Comparison of ENCODE assay signal across 8 mouse cellular contexts in the genomic region with DNA sequence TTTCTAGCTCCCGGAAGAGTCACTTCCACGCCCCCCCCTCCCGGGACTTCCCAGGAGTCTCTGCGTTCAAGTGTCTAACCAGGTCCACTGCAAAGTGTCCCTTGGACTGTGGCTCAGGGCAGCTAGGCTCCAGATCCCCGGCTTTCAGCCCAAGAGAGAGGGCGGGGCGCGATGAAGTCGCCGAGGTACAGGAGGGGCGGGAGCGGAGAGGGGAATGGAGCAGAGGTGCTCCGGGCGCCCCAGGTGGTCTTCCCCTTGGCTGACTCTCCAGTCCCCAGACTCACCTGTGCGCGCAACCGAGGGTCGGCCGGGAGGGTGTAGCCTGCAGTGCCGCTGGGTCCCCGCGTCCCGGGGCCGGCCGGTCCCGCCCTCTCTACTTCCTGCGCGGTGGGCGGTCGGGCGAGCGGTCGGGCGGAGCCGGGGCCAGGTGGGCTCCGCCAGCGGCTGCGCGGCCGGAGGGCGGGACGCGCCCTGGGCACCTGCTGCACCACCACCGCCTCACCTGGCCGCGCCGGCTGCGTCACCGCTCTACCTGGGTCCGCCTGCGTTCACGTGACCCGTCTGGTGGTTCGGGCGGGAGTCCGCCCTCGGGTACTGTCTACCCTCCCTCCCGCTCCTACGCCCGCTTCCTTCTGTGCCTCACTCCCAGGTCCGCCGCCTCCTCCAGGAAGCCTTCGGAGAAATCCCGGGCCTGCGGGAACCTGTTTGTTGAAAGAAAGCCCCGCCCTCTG. TPM values are rescaled to one million over a fixed set of nuclear protein-coding genes. Genes with fewer than 3 reads are reported as not detected.
DNase-seq lines count a peak whose midpoint lies in the region; ATAC-seq and TF ChIP-seq lines count a peak whose summit lies in the region.

No protein-coding gene starts in this region.

- peak overlapping the region; percentile 76 for H3K4me2 ChIP-seq in hindbrain, embryonic 14.5 days (replicated peaks)
- peak overlapping the region; percentile 93 for H3K4me2 ChIP-seq in limb, embryonic 14.5 days (replicated peaks; ENCODE audit: low read depth, low read length, severe bottlenecking)
- peak overlapping the region; percentile 89 for H3K4me2 ChIP-seq in midbrain, embryonic 16.5 days (ENCODE audit: low read length)

- H3K4me1 ChIP-seq in hindbrain, embryonic 14.5 days (replicated peaks; ENCODE audit: control insufficient read depth, insufficient read depth, low read length) = peaks cover 10% of the 10 kb centered on the region; the same call in 1 of the 2 replicates
- peaks cover 6% of the 10 kb centered on the region; the same call in 1 of the 2 replicates for H3K4me1 ChIP-seq in limb, embryonic 14.5 days (ENCODE audit: control insufficient read depth, insufficient read depth, low read length)
- peaks cover 4% of the 10 kb centered on the region; the same call in 1 of the 2 replicates for H3K4me1 ChIP-seq in midbrain, embryonic 16.5 days (ENCODE audit: control insufficient read depth, insufficient read depth, low read length)

- peak; percentile 30 to 36 for DNase-seq in cerebellum, postnatal 10 days
- no peak for DNase-seq in cerebellum, adult 18-20 months
- DNase-seq in hindbrain, embryonic 14.5 days (ENCODE audit: low spot score) = no peak
- no peak for DNase-seq in limb, embryonic 14.5 days (ENCODE audit: low spot score)
- DNase-seq in gastrocnemius, postnatal 25 days = no peak

- ATAC-seq in common myeloid progenitor, adult 5-6 weeks (replicated peaks; ENCODE audit: low read depth, poor library complexity, severe bottlenecking) = peak; percentile 21; the same call in 1 of the 2 replicates
- ATAC-seq in hindbrain, embryonic 14.5 days (ENCODE audit: low FRiP score) = peak; percentile 50; the same call in 1 of the 2 replicates
- ATAC-seq in limb, embryonic 14.5 days (ENCODE audit: low FRiP score, low read depth) = 0 out of 2 replicates have a peak, but pooled peaks have one; percentile 24
- ATAC-seq in midbrain, embryonic 16.5 days = no peak
- ATAC-seq in cerebellum, adult (ENCODE audit: insufficient number of reproducible peaks, low FRiP score, low TSS enrichment) = no peak

- peak overlapping the region; percentile 41 for H3K4me3 ChIP-seq in hindbrain, embryonic 14.5 days (replicated peaks; ENCODE audit: low read length)
- H3K4me3 ChIP-seq in limb, embryonic 14.5 days (replicated peaks; ENCODE audit: low read length) = peak overlapping the region; percentile 50
- peak overlapping the region; percentile 48 for H3K4me3 ChIP-seq in midbrain, embryonic 16.5 days (ENCODE audit: low read depth, low read length)

- H3K36me3 ChIP-seq in hindbrain, embryonic 14.5 days (replicated peaks; ENCODE audit: control insufficient read depth, insufficient read depth) = no peaks in the 10 kb centered on the region
- no peaks in the 10 kb centered on the region for H3K36me3 ChIP-seq in limb, embryonic 14.5 days (ENCODE audit: control insufficient read depth, insufficient read depth, low read length)
- H3K36me3 ChIP-seq in midbrain, embryonic 16.5 days (ENCODE audit: control insufficient read depth, insufficient read depth, low read length) = no peaks in the 10 kb centered on the region

- peak overlapping the region; percentile 38 for H3K9ac ChIP-seq in hindbrain, embryonic 14.5 days
- H3K9ac ChIP-seq in limb, embryonic 14.5 days (ENCODE audit: low read depth, low read length, severe bottlenecking) = peak overlapping the region; percentile 43
- H3K9ac ChIP-seq in midbrain, embryonic 16.5 days (ENCODE audit: low read depth, low read length) = peak overlapping the region; percentile 59

- 2% methylated on average over 62 of the region's 66 CpGs for WGBS in hindbrain, embryonic 14.5 days
- WGBS in limb, embryonic 14.5 days = 7% methylated on average over 30 of the region's 66 CpGs
- WGBS in midbrain, embryonic 16.5 days = under 1% methylated on average over 64 of the region's 66 CpGs

- no peak overlapping the region for H3K27ac ChIP-seq in hindbrain, embryonic 14.5 days
- H3K27ac ChIP-seq in limb, embryonic 14.5 days (replicated peaks; ENCODE audit: low read depth, low read length) = no peak overlapping the region
- H3K27ac ChIP-seq in midbrain, embryonic 16.5 days (ENCODE audit: low read length) = no peak overlapping the region

- peaks cover 37% of the 10 kb centered on the region for H3K27me3 ChIP-seq in hindbrain, embryonic 14.5 days (ENCODE audit: control insufficient read depth, insufficient read depth, low read length)
- H3K27me3 ChIP-seq in limb, embryonic 14.5 days (ENCODE audit: control insufficient read depth, insufficient read depth, low read length) = peaks cover 24% of the 10 kb centered on the region
- H3K27me3 ChIP-seq in midbrain, embryonic 16.5 days (ENCODE audit: control insufficient read depth, insufficient read depth, low read depth, low read length) = peaks cover 31% of the 10 kb centered on the region

- no peak for TF ChIP-seq POLR2A in limb, embryonic 14.5 days (IDR thresholded peaks at IDR 0.05; ENCODE audit: borderline replicate concordance, extremely low read depth, insufficient read depth, insufficient read length)

- no peaks in the 10 kb centered on the region for H3K9me3 ChIP-seq in hindbrain, embryonic 14.5 days (ENCODE audit: control insufficient read depth, low read length)
- no peaks in the 10 kb centered on the region for H3K9me3 ChIP-seq in limb, embryonic 14.5 days (ENCODE audit: control insufficient read depth, low read length)
- H3K9me3 ChIP-seq in midbrain, embryonic 16.5 days (replicated peaks; ENCODE audit: control insufficient read depth, low read length, poor library complexity, severe bottlenecking) = no peaks in the 10 kb centered on the region

RNA-seq across cellular contexts. Expression of gene Arhgef16, which starts 1.8 kb away (rescaled TPM):
- not detected in 2 replicates for total RNA-seq in common myeloid progenitor, adult 5-6 weeks (2017)
- 1.4 and 1.5 TPM in 2 replicates for polyA plus RNA-seq in hindbrain, embryonic 14.5 days (2014; fragmentation: Nextera tagmentation; extraction: Ambion mirVana)
- polyA plus RNA-seq in limb, embryonic 14.5 days (2012; rRNA removed) = 4.2 and 6.0 TPM in 2 replicates
- 6.1 and 6.2 TPM in 2 replicates for polyA plus RNA-seq in limb, embryonic 14.5 days (2014; fragmentation: Nextera tagmentation; extraction: Ambion mirVana)
- polyA plus RNA-seq in midbrain, embryonic 16.5 days (2015; fragmentation: Nextera tagmentation; extraction: Ambion mirVana) = 1.1 and 1.6 TPM in 2 replicates
- under 1 TPM; 0.23 to 0.43 TPM for total RNA-seq in gastrocnemius, postnatal 25 days (2021)

RNA-seq across cellular contexts. Expression of gene B230104I21Rik, which starts 36.2 kb away (rescaled TPM):
- total RNA-seq in common myeloid progenitor, adult 5-6 weeks (2017) = not detected in 2 replicates
- not detected in 2 replicates for polyA plus RNA-seq in hindbrain, embryonic 14.5 days (2014; fragmentation: Nextera tagmentation; extraction: Ambion mirVana)
- polyA plus RNA-seq in limb, embryonic 14.5 days (2012; rRNA removed) = not detected in 2 replicates
- polyA plus RNA-seq in limb, embryonic 14.5 days (2014; fragmentation: Nextera tagmentation; extraction: Ambion mirVana) = not detected in 2 replicates
- polyA plus RNA-seq in midbrain, embryonic 16.5 days (2015; fragmentation: Nextera tagmentation; extraction: Ambion mirVana) = 0.25 TPM in 1 of 2 replicates, not detected in the other
- total RNA-seq in gastrocnemius, postnatal 25 days (2021) = not detected

Comparison
In these comparisons a context has a peak if more than half of its experiments do, and no peak if none do; other contexts are left out.
1. DNase-seq: peak in cerebellum, postnatal 10 days (2 of 2); none in cerebellum, adult 18-20 months (0 of 2), hindbrain, embryonic 14.5 days (single experiment), limb, embryonic 14.5 days (single experiment) and gastrocnemius, postnatal 25 days (single experiment).
2. ATAC-seq: peak in common myeloid progenitor, adult 5-6 weeks (single experiment), hindbrain, embryonic 14.5 days (single experiment) and limb, embryonic 14.5 days (single experiment); none in midbrain, embryonic 16.5 days (single experiment) and cerebellum, adult (single experiment).
3. Peak in every context shown above with its lines, with median percentiles within 50 percentile points of each other: H3K4me2 ChIP-seq, H3K4me3 ChIP-seq and H3K9ac ChIP-seq.